In the genomic region with DNA sequence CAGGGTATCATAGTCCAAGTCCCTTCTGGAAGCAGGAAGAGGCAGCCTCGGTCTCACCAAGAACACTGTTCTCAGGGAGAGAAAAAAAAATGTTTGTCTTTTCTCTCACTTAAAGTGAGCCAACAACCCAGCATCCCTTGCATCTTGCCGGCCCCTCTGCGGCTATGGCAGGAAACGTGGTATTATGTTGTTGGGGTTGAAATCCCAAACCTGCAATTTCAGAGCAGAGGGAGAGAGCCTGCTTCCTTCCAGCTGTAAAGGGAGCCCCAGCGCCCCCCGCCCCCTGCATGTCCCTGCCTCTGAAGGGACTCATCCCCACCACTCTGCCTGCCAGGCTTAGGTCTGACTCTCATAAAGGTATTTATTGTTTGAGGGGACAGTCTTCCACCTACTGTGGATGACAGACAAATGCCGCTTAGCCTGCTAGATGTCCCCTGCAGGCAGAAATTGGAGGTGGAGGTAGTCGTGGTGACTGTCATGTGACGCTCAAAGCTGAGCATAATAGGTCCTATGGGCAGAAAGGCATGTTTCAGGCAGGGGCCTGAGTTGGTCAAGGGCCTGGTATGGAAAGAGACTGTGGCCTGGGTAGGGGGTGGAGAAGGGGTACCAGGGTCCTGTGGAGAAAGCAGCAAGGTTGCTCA, we compare ENCODE assay signal across 9 mouse cellular contexts. TPM values are rescaled to one million over a fixed set of nuclear protein-coding genes. Genes with fewer than 3 reads are reported as not detected.
DNase-seq lines count a peak whose midpoint lies in the region; ATAC-seq and TF ChIP-seq lines count a peak whose summit lies in the region.
"Had no signal": no experiment of that assay in that cellular context is flagged by ENCODE, and none has a peak within 500 bp of the region (broad histone marks: within the 10 kb centered on the region; RNA-seq: fewer than 3 reads in every experiment).

No protein-coding gene starts in this region.

- WGBS in hindbrain, postnatal 0 days = 62% methylated on average over 9 of the region's 9 CpGs
- WGBS in hindbrain, embryonic 12.5 days = 76% methylated on average over 9 of the region's 9 CpGs
- 69% methylated on average over 9 of the region's 9 CpGs for WGBS in heart, embryonic 12.5 days

- no peaks in the 10 kb centered on the region for H3K9me3 ChIP-seq in hindbrain, postnatal 0 days (ENCODE audit: low read length)
- H3K9me3 ChIP-seq in hindbrain, embryonic 12.5 days (replicated peaks) = no peaks in the 10 kb centered on the region
- H3K9me3 ChIP-seq in heart, embryonic 12.5 days (replicated peaks) = no peaks in the 10 kb centered on the region

- ATAC-seq in hindbrain, postnatal 0 days = peak; percentile 48; the same call in 1 of the 2 replicates
- no peak for ATAC-seq in hindbrain, embryonic 12.5 days (ENCODE audit: low FRiP score)
- ATAC-seq in common myeloid progenitor, adult 5-6 weeks (replicated peaks; ENCODE audit: low read depth, poor library complexity, severe bottlenecking) = 0 out of 2 replicates have a peak, but pooled peaks have one; percentile 20
- ATAC-seq in heart, embryonic 12.5 days (ENCODE audit: insufficient number of reproducible peaks, low FRiP score) = no peak

- H3K36me3 ChIP-seq in hindbrain, postnatal 0 days (ENCODE audit: insufficient read depth, low read length) = no peaks in the 10 kb centered on the region
- H3K36me3 ChIP-seq in hindbrain, embryonic 12.5 days = peaks cover 9% of the 10 kb centered on the region; the same call in 1 of the 2 replicates
- H3K36me3 ChIP-seq in heart, embryonic 12.5 days = peaks cover 1% of the 10 kb centered on the region; the same call in 1 of the 2 replicates

- no peaks in the 10 kb centered on the region for H3K27me3 ChIP-seq in hindbrain, postnatal 0 days (ENCODE audit: insufficient read depth, low read length)
- no peaks in the 10 kb centered on the region for H3K27me3 ChIP-seq in hindbrain, embryonic 12.5 days
- no peaks in the 10 kb centered on the region for H3K27me3 ChIP-seq in heart, embryonic 12.5 days (replicated peaks)

- H3K9ac ChIP-seq in hindbrain, postnatal 0 days (replicated peaks; ENCODE audit: low read length) = no peak overlapping the region
- no peak overlapping the region for H3K9ac ChIP-seq in hindbrain, embryonic 12.5 days
- H3K9ac ChIP-seq in heart, embryonic 12.5 days = no peak overlapping the region

- TF ChIP-seq CTCF in hindbrain, postnatal 0 days (IDR thresholded peaks at IDR 0.05; ENCODE audit: low read depth) = peak; percentile 28; the same call in 1 of the 2 replicates

- peaks cover 7% of the 10 kb centered on the region for H3K4me1 ChIP-seq in hindbrain, postnatal 0 days (ENCODE audit: insufficient read depth, low read length)
- H3K4me1 ChIP-seq in hindbrain, embryonic 12.5 days = peaks cover 19% of the 10 kb centered on the region
- peaks cover 4% of the 10 kb centered on the region; the same call in 1 of the 2 replicates for H3K4me1 ChIP-seq in heart, embryonic 12.5 days (replicated peaks)

- DNase-seq in hindbrain, postnatal 0 days (ENCODE audit: low spot score) = no peak
- DNase-seq in CD4-positive, CD25-positive, alpha-beta regulatory T cell, adult 2 months (ENCODE audit: low read depth, low spot score) = peak; percentile 66
- peak; percentile 50 to 63 for DNase-seq in natural killer cell, adult 2 months (ENCODE audit: low spot score in 2 of 2)
- DNase-seq in kidney, postnatal 36 days = no peak
- no peak for DNase-seq in urinary bladder, postnatal 14 days (ENCODE audit: low spot score)
- DNase-seq: retina, postnatal 1 day had no signal

- no peak overlapping the region for H3K4me3 ChIP-seq in hindbrain, postnatal 0 days (ENCODE audit: low read length)
- H3K4me3 ChIP-seq in hindbrain, embryonic 12.5 days = no peak overlapping the region
- H3K4me3 ChIP-seq in heart, embryonic 12.5 days = no peak overlapping the region

- peak overlapping the region; percentile 26; the same call in 1 of the 2 replicates for H3K27ac ChIP-seq in hindbrain, postnatal 0 days
- no peak overlapping the region for H3K27ac ChIP-seq in hindbrain, embryonic 12.5 days
- H3K27ac ChIP-seq in heart, embryonic 12.5 days (ENCODE audit: poor library complexity, severe bottlenecking) = no peak overlapping the region

- no peak overlapping the region for H3K4me2 ChIP-seq in hindbrain, postnatal 0 days (ENCODE audit: low read depth, low read length)
- no peak overlapping the region for H3K4me2 ChIP-seq in hindbrain, embryonic 12.5 days (replicated peaks)
- no peak overlapping the region for H3K4me2 ChIP-seq in heart, embryonic 12.5 days

RNA-seq across cellular contexts. Expression of gene Hvcn1, which starts 28.7 kb away (rescaled TPM):
- 1.7 and 2.2 TPM in 2 replicates for total RNA-seq in hindbrain, postnatal 0 days (2014; rRNA removed)
- polyA plus RNA-seq in hindbrain, postnatal 0 days (2015; fragmentation: Nextera tagmentation; extraction: Ambion mirVana) = 0.94 and 1.1 TPM in 2 replicates
- 6.5 and 6.7 TPM in 2 replicates for polyA plus RNA-seq in hindbrain, embryonic 12.5 days (2016; fragmentation: Nextera tagmentation; extraction: Ambion mirVana)
- total RNA-seq in common myeloid progenitor, adult 5-6 weeks (2017) = 9.2 and 9.3 TPM in 2 replicates
- 1.8 and 2.8 TPM in 2 replicates for polyA plus RNA-seq in heart, embryonic 12.5 days (2016; fragmentation: Nextera tagmentation; extraction: Ambion mirVana)

RNA-seq across cellular contexts. Expression of gene Tctn1, which starts 28.9 kb away (rescaled TPM):
- 30.3 and 30.6 TPM in 2 replicates for total RNA-seq in hindbrain, postnatal 0 days (2014; rRNA removed)
- 6.5 TPM in 2 replicates for polyA plus RNA-seq in hindbrain, postnatal 0 days (2015; fragmentation: Nextera tagmentation; extraction: Ambion mirVana)
- polyA plus RNA-seq in hindbrain, embryonic 12.5 days (2016; fragmentation: Nextera tagmentation; extraction: Ambion mirVana) = 7.5 and 7.7 TPM in 2 replicates
- total RNA-seq in common myeloid progenitor, adult 5-6 weeks (2017) = 2.4 and 8.8 TPM in 2 replicates
- 2.7 and 3.2 TPM in 2 replicates for polyA plus RNA-seq in heart, embryonic 12.5 days (2016; fragmentation: Nextera tagmentation; extraction: Ambion mirVana)

RNA-seq across cellular contexts. Expression of gene Pptc7, which starts 48.8 kb away (rescaled TPM):
- total RNA-seq in hindbrain, postnatal 0 days (2014; rRNA removed) = 15.8 and 18.7 TPM in 2 replicates
- 6.9 and 7.2 TPM in 2 replicates for polyA plus RNA-seq in hindbrain, postnatal 0 days (2015; fragmentation: Nextera tagmentation; extraction: Ambion mirVana)
- polyA plus RNA-seq in hindbrain, embryonic 12.5 days (2016; fragmentation: Nextera tagmentation; extraction: Ambion mirVana) = 10.8 and 11.1 TPM in 2 replicates
- total RNA-seq in common myeloid progenitor, adult 5-6 weeks (2017) = 13.9 and 15.1 TPM in 2 replicates
- 13.4 and 14.3 TPM in 2 replicates for polyA plus RNA-seq in heart, embryonic 12.5 days (2016; fragmentation: Nextera tagmentation; extraction: Ambion mirVana)

Comparison
In these comparisons a context has a peak if more than half of its experiments do, and no peak if none do; other contexts are left out.
1. ATAC-seq: peak in hindbrain, postnatal 0 days (single experiment) and common myeloid progenitor, adult 5-6 weeks (single experiment); none in hindbrain, embryonic 12.5 days (single experiment) and heart, embryonic 12.5 days (single experiment).
2. DNase-seq: peak in CD4-positive, CD25-positive, alpha-beta regulatory T cell, adult 2 months (single experiment) and natural killer cell, adult 2 months (2 of 2); none in hindbrain, postnatal 0 days (single experiment), kidney, postnatal 36 days (0 of 2) and urinary bladder, postnatal 14 days (single experiment).